Mouse (Mus musculus): ENCODE data around the gene Gckr.

DNA sequence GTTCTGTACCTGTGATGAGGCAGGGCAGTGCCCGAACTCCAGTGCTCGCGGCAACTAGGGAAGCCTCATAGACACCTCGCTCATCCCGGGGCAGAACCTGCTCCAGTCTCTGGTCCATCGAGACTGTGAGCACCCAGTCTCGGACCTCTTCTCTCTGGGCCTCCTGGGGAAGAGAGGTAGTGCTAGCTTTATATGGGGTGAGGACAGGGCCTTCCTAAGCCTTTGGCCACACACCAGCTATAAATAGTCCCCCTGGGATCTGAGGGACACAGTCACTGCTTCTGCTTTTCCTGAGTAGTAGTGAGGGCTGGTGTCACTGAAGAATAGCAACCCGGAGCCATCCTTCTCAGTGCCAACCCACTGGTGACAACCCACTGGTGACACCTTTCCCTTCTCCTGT lies 43.4 kb upstream of the Gckr start:
- TF ChIP-seq POLR2A (IDR thresholded peaks at IDR 0.05; ENCODE audit: control insufficient read depth, extremely low read depth, insufficient read depth, low read length, poor library complexity) = no peak
- no peak for TF ChIP-seq CTCF (IDR thresholded peaks at IDR 0.05; ENCODE audit: borderline replicate concordance, control insufficient read depth, extremely low read depth, insufficient read depth, low read length, poor library complexity)

All from thymus, adult 2 months (tissue).